Mouse (Mus musculus) liver, adult 2 months (tissue): ENCODE data around the gene Osbp. TPM values are rescaled to one million over a fixed set of nuclear protein-coding genes. Genes with fewer than 3 reads are reported as not detected.

ENCODE experiments used
- DNase-seq: peaks from one replicate; pipeline ENCODE4 v3.0.0-alpha.2; 2011; ENCODE audit warnings: low read depth, low spot score; ENCODE audit errors: extremely low read depth
- H3K27ac ChIP-seq: fragments of 200-500 bp; replicated peaks from 2 replicates; pipeline ENCODE4 v1.5.1; 2012; ENCODE audit warnings: low read depth, mild to moderate bottlenecking, control low read depth, inconsistent platforms, low read length; ENCODE audit not compliant: insufficient read depth
- H3K27me3 ChIP-seq: fragments of 200-500 bp; 2 replicates; pipeline ENCODE4 v1.6.1; 2012; ENCODE audit warnings: mild to moderate bottlenecking, moderate library complexity, low read length, inconsistent platforms; ENCODE audit not compliant: control insufficient read depth, insufficient read depth
- H3K36me3 ChIP-seq: fragments of 200-500 bp; 2 replicates; pipeline ENCODE4 v1.6.1; 2012; ENCODE audit warnings: low read length, inconsistent platforms; ENCODE audit not compliant: control insufficient read depth, insufficient read depth
- H3K4me1 ChIP-seq: fragments of 200-500 bp; 2 replicates; pipeline ENCODE4 v1.6.1; 2011; ENCODE audit warnings: low read length; ENCODE audit not compliant: control insufficient read depth, insufficient read depth
- H3K4me3 ChIP-seq: fragments of 200-500 bp; 2 replicates; pipeline ENCODE4 v1.5.1; 2011; ENCODE audit warnings: low read depth, mild to moderate bottlenecking, control low read depth, low read length, moderate library complexity; ENCODE audit not compliant: insufficient read depth
- H3K79me2 ChIP-seq: fragments of 200-500 bp; 2 replicates; pipeline ENCODE4 v1.6.1; 2012; ENCODE audit warnings: inconsistent platforms, mild to moderate bottlenecking, low read length, moderate library complexity; ENCODE audit not compliant: control insufficient read depth, insufficient read depth
- H3K9ac ChIP-seq: fragments of 200-500 bp; 2 replicates; pipeline ENCODE4 v1.6.1; 2012; ENCODE audit warnings: low read depth, mild to moderate bottlenecking, control low read depth, inconsistent platforms, low read length
- CTCF ChIP-seq: fragments of 200-500 bp; IDR thresholded peaks from 2 replicates; pipeline ENCODE4 v1.5.1; 2011; ENCODE audit warnings: low read depth, low read length, control low read depth
- POLR2A ChIP-seq: fragments of 200-500 bp; IDR thresholded peaks from 2 replicates; pipeline ENCODE4 v1.6.1; 2011; ENCODE audit warnings: low read length, control low read depth; ENCODE audit not compliant: insufficient read depth; ENCODE audit errors: extremely low read depth
- WGBS: fragments of 180-500 bp; shearing (Covaris S2); methylation state at CpG from one replicate; pipeline ENCODE4 v1.1.7; 2018; 5-methylcytosine and 5-hydroxymethylcytosine counted together
- polyA plus RNA-seq: library from polyadenylated mRNA; depleted of rRNA; stranded (reverse); fragments of >200 nt; gene quantifications from 2 replicates; pipeline ENCODE4 v1.2.3, GENCODE M21; 2012
- total RNA-seq: library from RNA; depleted of rRNA; stranded (reverse); fragments of >200 nt; gene quantifications from 2 replicates; pipeline ENCODE4 v1.2.3, GENCODE M21; 2014

Gene Osbp
- total and polyA plus RNA-seq, 2 experiments = 14.1 to 22.8 TPM

- H3K9ac ChIP-seq = no peak overlapping the region
- TF ChIP-seq POLR2A = no peak
- no peak for TF ChIP-seq CTCF
- DNase-seq = no peak
- 94% methylated on average over 1 of the region's 1 CpGs for WGBS
- no peaks in the 10 kb centered on the region for H3K27me3 ChIP-seq
- peaks cover 9% of the 10 kb centered on the region; the same call in 1 of the 2 replicates for H3K79me2 ChIP-seq
- peaks cover 9% of the 10 kb centered on the region; the same call in 1 of the 2 replicates for H3K4me1 ChIP-seq
- no peaks in the 10 kb centered on the region for H3K36me3 ChIP-seq
- H3K4me3 ChIP-seq = no peak overlapping the region
- no peak overlapping the region for H3K27ac ChIP-seq
Measured at GRCm38 (mm10) chr19:11964266-11964665, 1.5 kb upstream of the Osbp start.

- H3K27ac ChIP-seq = 0 out of 2 replicates have a peak overlapping the region, but pooled peaks have one; percentile 1
- peak; percentile 49 for DNase-seq
- H3K27me3 ChIP-seq = no peaks in the 10 kb centered on the region
- TF ChIP-seq POLR2A (no peak), CTCF (no peak)
- peak overlapping the region; percentile 82 for H3K4me3 ChIP-seq
- peaks cover 9% of the 10 kb centered on the region; the same call in 1 of the 2 replicates for H3K4me1 ChIP-seq
- peak overlapping the region; percentile 70 for H3K9ac ChIP-seq
- under 1% methylated on average over 18 of the region's 18 CpGs for WGBS
- H3K36me3 ChIP-seq = peaks cover 7% of the 10 kb centered on the region; the same call in 1 of the 2 replicates
- peaks cover 9% of the 10 kb centered on the region; the same call in 1 of the 2 replicates for H3K79me2 ChIP-seq
Measured at GRCm38 (mm10) chr19:11966201-11966636, 478 bp downstream of the Osbp start.

- DNase-seq = no peak
- Histone ChIP-seq H3K4me3 (no peak overlapping the region), H3K4me1 (peaks cover 9% of the 10 kb centered on the region; the same call in 1 of the 2 replicates), H3K9ac (no peak overlapping the region), H3K36me3 (peaks cover 33% of the 10 kb centered on the region), H3K27me3 (no peaks in the 10 kb centered on the region), H3K79me2 (peaks cover 12% of the 10 kb centered on the region; the same call in 1 of the 2 replicates), H3K27ac (no peak overlapping the region)
- no peak for TF ChIP-seq POLR2A
- TF ChIP-seq CTCF = no peak
- WGBS = 74% methylated on average over 9 of the region's 9 CpGs
Measured at GRCm38 (mm10) chr19:11969155-11970050, 3.7 kb downstream of the Osbp start.

GRCm38 (mm10) chr19:11973511-11974222 lies 7.9 kb downstream of the Osbp start:
- WGBS = 90% methylated on average over 13 of the region's 13 CpGs
- no peak overlapping the region for H3K9ac ChIP-seq
- peaks cover 9% of the 10 kb centered on the region; the same call in 1 of the 2 replicates for H3K79me2 ChIP-seq
- H3K4me1 ChIP-seq = peaks cover 5% of the 10 kb centered on the region
- H3K27ac ChIP-seq = no peak overlapping the region
- H3K4me3 ChIP-seq = no peak overlapping the region
- no peak for DNase-seq
- peaks cover 56% of the 10 kb centered on the region for H3K36me3 ChIP-seq
- TF ChIP-seq CTCF = no peak
- no peak for TF ChIP-seq POLR2A
- no peaks in the 10 kb centered on the region for H3K27me3 ChIP-seq

GRCm38 (mm10) chr19:11974223-11974540 lies 8.4 kb downstream of the Osbp start:
- TF ChIP-seq POLR2A (no peak), CTCF (no peak)
- Histone ChIP-seq H3K4me3 (no peak overlapping the region), H3K36me3 (peaks cover 62% of the 10 kb centered on the region), H3K27ac (no peak overlapping the region), H3K79me2 (peaks cover 6% of the 10 kb centered on the region; the same call in 1 of the 2 replicates), H3K9ac (no peak overlapping the region), H3K4me1 (peaks cover 5% of the 10 kb centered on the region), H3K27me3 (no peaks in the 10 kb centered on the region)
- DNase-seq = no peak
- WGBS = 85% methylated on average over 2 of the region's 2 CpGs
